Mouse (Mus musculus) brain, embryonic 14.5 days (tissue): Measurements from ENCODE around the gene Npnt. TPM values are rescaled to one million over a fixed set of nuclear protein-coding genes. Genes with fewer than 3 reads are reported as not detected.

Source experiments
- DNase-seq: peaks from one replicate; pipeline ENCODE4 v3.0.0-alpha.2; 2011; ENCODE audit warnings: low read depth
- CTCF ChIP-seq: fragments of 200-500 bp; IDR thresholded peaks from 2 replicates; pipeline ENCODE4 v1.5.1; 2012; ENCODE audit warnings: inconsistent platforms, mild to moderate bottlenecking, moderate library complexity, borderline replicate concordance; ENCODE audit not compliant: insufficient read depth, insufficient read length; ENCODE audit errors: extremely low read depth
- POLR2A ChIP-seq: fragments of 200-500 bp; IDR thresholded peaks from 2 replicates; pipeline ENCODE4 v1.6.1; 2012; ENCODE audit warnings: mild to moderate bottlenecking, inconsistent platforms, borderline replicate concordance; ENCODE audit not compliant: poor library complexity, insufficient read depth, insufficient read length, severe bottlenecking; ENCODE audit errors: extremely low read depth
- polyA plus RNA-seq: library from polyadenylated mRNA; depleted of rRNA; stranded (reverse); fragments of >200 nt; gene quantifications from 2 replicates; pipeline ENCODE4 v1.2.3, GENCODE M21; 2012

Npnt gene
- polyA plus RNA-seq, 1 experiment: 32.3 TPM

GRCm38 (mm10) chr3:132864329-132864919, 85.7 kb downstream of the Npnt start:
- DNase-seq: peak; percentile 35
- TF ChIP-seq CTCF: no peak
- TF ChIP-seq POLR2A: no peak

GRCm38 (mm10) chr3:132863843-132864242, 86.2 kb downstream of the Npnt start:
- no peak for DNase-seq
- TF ChIP-seq CTCF (no peak), POLR2A (no peak)

- no peak for TF ChIP-seq CTCF
- no peak for TF ChIP-seq POLR2A
- DNase-seq: no peak
These were observed 89.3 kb downstream of the Npnt start for GRCm38 (mm10) chr3:132860796-132861195.

DNA sequence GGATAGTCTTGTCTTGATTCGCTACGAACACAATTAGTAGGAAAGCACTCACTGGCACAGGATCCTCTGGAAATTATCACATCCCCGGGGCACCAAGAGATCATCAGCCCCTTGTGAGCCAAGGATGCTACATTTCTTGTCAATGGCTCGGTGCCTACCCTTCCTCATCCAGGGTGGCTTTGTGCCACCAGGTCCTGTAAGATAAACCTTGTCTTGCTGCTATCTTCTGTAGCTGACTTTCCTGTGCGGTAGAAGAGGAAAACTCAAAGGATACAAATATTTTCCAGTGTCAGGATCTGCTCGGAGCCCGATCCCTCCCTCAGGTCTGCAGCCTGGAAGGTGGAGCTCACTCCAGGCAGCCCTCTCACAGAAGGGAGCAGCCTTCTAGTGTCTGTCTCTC, 90.5 kb downstream of the Npnt start:
- no peak for TF ChIP-seq POLR2A
- TF ChIP-seq CTCF: no peak
- DNase-seq: no peak

DNA sequence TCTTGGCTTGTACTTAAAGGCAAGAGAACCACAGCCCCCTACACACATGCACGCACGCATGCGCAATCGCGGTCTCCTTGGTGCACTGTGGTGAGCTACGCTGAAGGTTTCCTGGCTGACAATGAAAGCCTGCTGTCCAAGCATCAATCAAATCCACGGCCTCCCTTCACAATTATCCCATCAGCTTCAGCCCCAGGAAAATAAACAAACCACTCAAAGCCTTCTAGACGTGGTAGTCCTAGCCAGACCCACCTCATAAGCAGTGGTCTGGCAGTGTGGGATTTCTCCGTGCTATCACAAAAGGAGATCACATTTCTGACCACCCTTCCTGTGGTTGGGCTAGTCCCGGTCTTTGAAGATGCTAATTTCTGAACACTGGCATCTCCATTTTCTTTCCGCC, 91.2 kb downstream of the Npnt start:
- DNase-seq: no peak
- no peak for TF ChIP-seq CTCF
- TF ChIP-seq POLR2A: no peak

DNA sequence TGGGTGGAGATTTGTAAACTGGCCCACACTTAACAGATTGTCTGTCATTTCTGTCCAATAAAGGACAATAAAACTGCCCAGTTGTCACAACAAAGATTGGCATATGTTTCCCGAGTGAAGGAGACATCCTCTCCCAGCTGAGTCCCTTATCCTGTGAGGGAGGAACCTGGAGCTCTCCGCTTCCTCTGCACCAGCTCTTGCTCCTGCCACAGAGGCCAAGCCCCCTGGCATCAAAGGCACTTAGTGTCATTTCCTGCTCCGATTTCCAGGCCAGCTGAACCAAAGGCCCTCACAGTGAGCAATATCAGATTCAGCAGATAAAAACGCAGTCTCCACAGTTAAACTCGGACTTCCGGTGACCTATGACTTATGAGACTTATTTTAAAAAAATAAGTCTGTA, 93.4 kb downstream of the Npnt start:
- TF ChIP-seq CTCF: no peak
- no peak for TF ChIP-seq POLR2A
- no peak for DNase-seq

DNA sequence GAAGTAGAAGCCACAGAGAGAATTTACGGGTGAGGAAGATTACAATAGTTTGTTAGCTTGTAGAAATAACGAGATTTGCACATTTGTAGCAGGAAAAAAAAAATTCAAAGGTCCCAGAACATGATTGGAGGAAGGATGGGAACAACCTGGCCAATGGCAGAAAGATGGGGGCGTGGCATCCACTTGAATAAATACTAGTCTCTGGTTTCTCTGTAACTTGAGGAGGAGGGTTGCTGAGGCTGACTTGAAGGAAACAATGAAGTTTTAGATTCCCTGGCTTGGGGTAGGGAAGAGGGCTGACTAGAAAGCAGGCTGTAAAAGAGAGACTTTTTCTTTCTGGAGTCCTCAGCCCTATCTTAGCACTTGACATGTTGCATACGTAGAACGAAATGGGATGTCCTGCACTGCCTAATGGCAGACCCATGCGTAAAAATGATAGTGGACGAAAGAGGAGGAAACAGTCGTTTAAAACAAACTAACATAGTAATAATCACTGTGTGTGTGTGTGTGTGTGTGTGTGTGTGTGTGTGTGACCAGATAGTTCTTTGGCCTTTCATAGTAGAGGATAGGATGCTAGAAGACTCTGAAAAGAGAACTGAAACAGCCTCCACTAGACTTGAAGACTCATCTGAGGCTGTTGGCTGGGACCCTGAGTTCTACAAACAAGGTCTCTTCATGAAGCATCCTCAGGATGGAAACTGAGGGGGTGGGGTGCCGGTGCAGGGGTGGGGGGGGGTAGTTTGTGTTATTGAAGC, 94.5 kb downstream of the Npnt start:
- no peak for TF ChIP-seq POLR2A
- no peak for TF ChIP-seq CTCF
- DNase-seq: peak; percentile 55

DNA sequence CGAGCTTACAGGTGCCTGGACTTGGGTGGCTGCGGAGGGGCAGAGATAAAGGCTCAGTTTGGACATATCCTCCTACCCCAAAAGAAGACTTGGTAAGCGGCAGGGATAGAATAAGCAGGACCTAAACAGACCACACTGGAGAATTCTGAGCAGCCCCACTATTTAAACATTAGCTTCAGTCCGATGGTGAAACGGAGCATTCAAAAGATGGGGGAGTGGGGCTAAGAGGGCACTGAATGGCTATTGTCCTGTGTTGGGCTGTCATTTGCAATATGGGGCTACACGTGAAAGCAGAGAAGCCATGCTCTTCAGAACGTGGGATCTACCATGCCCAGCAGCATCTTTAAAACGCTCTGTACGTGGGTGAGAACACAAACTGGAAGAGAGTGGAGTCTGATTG, 95.8 kb downstream of the Npnt start:
- TF ChIP-seq POLR2A (no peak), CTCF (no peak)
- DNase-seq: no peak

- TF ChIP-seq POLR2A: no peak
- peak; percentile 40 for DNase-seq
These were observed 98.0 kb downstream of the Npnt start for GRCm38 (mm10) chr3:132851841-132852728.

- peak; percentile 44 for DNase-seq
- no peak for TF ChIP-seq POLR2A
- TF ChIP-seq CTCF: no peak
These were observed 98.7 kb downstream of the Npnt start for GRCm38 (mm10) chr3:132851417-132851816.

- TF ChIP-seq CTCF: no peak
- no peak for TF ChIP-seq POLR2A
- no peak for DNase-seq
These were observed 99.7 kb downstream of the Npnt start for GRCm38 (mm10) chr3:132850431-132850830.
